Comparison of ENCODE assay signal across 12 mouse cellular contexts in genomic region chr3:64233655-64234054, GRCm38 (mm10). TPM values are rescaled to one million over a fixed set of nuclear protein-coding genes. Genes with fewer than 3 reads are reported as not detected.
"Had no signal": no experiment of that assay in that cellular context is flagged by ENCODE, and none has a peak within 500 bp of the region (broad histone marks: within the 10 kb centered on the region; RNA-seq: fewer than 3 reads in every experiment).

No protein-coding gene starts in this region.

RNA-seq across cellular contexts. Expression of gene Vmn2r3, which starts 55.9 kb away (rescaled TPM):
- total RNA-seq: neutrophil, adult 5-6 weeks had no signal
- polyA plus RNA-seq: neural tube, embryonic 13.5 days; neural tube, embryonic 14.5 days; small intestine, adult 2 months; spleen, adult 2 months; stomach, embryonic 14.5 days; stomach, embryonic 15.5 days; stomach, embryonic 16.5 days; stomach, postnatal 0 days; testis, adult 2 months; thymus, adult 2 months; urinary bladder, adult 2 months had no signal
